Mouse (Mus musculus) liver, embryonic 14.5 days (tissue): Measurements from ENCODE around the gene Prpf6. TPM values are rescaled to one million over a fixed set of nuclear protein-coding genes. Genes with fewer than 3 reads are reported as not detected.

Experiments
- ATAC-seq: fragments of 200-750 bp; cut with Nextera tagmentation; 2 replicates; pipeline ENCODE4 v1.8.0; 2017; ENCODE audit warnings: moderate number of reproducible peaks, mild to moderate bottlenecking, moderate library complexity; ENCODE audit not compliant: insufficient read depth
- DNase-seq, 3 experiments: peaks; one replicate each; pipeline ENCODE4 v3.0.0-alpha.2; 2012 to 2013; ENCODE audit warnings: low read depth in 3 of 3, low spot score in 3 of 3
- H3K27ac ChIP-seq: fragments of 300-500 bp; sonication (generic); 2 replicates; pipeline ENCODE4 v1.5.1; 2014; ENCODE audit warnings: moderate library complexity, mild to moderate bottlenecking, control low read depth, inconsistent platforms
- H3K27me3 ChIP-seq: fragments of 300-500 bp; sonication (generic); 2 replicates; pipeline ENCODE4 v1.6.1; 2014; ENCODE audit warnings: mild to moderate bottlenecking, low read length, moderate library complexity; ENCODE audit not compliant: control insufficient read depth, insufficient read depth
- H3K36me3 ChIP-seq: fragments of 300-500 bp; sonication (generic); replicated peaks from 2 replicates; pipeline ENCODE4 v1.6.1; 2014; ENCODE audit warnings: low read depth; ENCODE audit not compliant: control insufficient read depth, insufficient read depth
- H3K4me1 ChIP-seq, 2 experiments: fragments of 200-500 bp in 1 of 2; fragments of 300-500 bp in 1 of 2; sonication (generic) in 1 of 2; replicated peaks; 2 replicates each; pipeline ENCODE4 v1.6.1; 2012 to 2014; ENCODE audit warnings: antibody characterized with exemption in 1 of 2, inconsistent platforms in 1 of 2, low read length in 1 of 2; ENCODE audit not compliant: control insufficient read depth in 2 of 2, insufficient read depth in 2 of 2
- H3K4me2 ChIP-seq: fragments of 300-500 bp; sonication (generic); 2 replicates; pipeline ENCODE4 v1.6.1; 2014; ENCODE audit warnings: low read depth, mild to moderate bottlenecking, control low read depth, moderate library complexity
- H3K4me3 ChIP-seq, 2 experiments: fragments of 200-500 bp in 1 of 2; fragments of 300-500 bp in 1 of 2; sonication (generic) in 1 of 2; 2 replicates each; pipeline ENCODE4 v1.5.1; 2012 to 2014; ENCODE audit warnings: low read depth in 2 of 2, low read length in 2 of 2, mild to moderate bottlenecking in 2 of 2, control low read depth in 1 of 2, inconsistent platforms in 1 of 2, moderate library complexity in 1 of 2; ENCODE audit not compliant: insufficient read depth in 1 of 2
- H3K9ac ChIP-seq: fragments of 300-500 bp; sonication (generic); replicated peaks from 2 replicates; pipeline ENCODE4 v1.6.1; 2014; ENCODE audit warnings: mild to moderate bottlenecking, control low read depth, moderate library complexity
- H3K9me3 ChIP-seq: fragments of 300-500 bp; sonication (generic); 2 replicates; pipeline ENCODE4 v1.6.1; 2016; ENCODE audit warnings: low read length, mixed read lengths; ENCODE audit not compliant: control insufficient read depth
- CTCF ChIP-seq: IDR thresholded peaks from 2 replicates; pipeline ENCODE4 v1.5.1; 2016; ENCODE audit warnings: antibody characterized with exemption, low read depth, control low read depth
- EP300 ChIP-seq: IDR thresholded peaks from 2 replicates; pipeline ENCODE4 v1.6.1; 2016; ENCODE audit warnings: antibody characterized with exemption, low read depth
- WGBS: fragments of 180-500 bp; shearing (Covaris S2); extraction: QIAGEN DNeasy Blood & Tissue Kit; methylation state at CpG from one replicate; pipeline ENCODE4 v1.1.7; 2014; ENCODE audit not compliant: insufficient replicate concordance; 5-methylcytosine and 5-hydroxymethylcytosine counted together
- polyA plus RNA-seq, 2 experiments: library from polyadenylated mRNA; depleted of rRNA in 1 of 2; stranded (reverse) in 1 of 2; unstranded in 1 of 2; fragments of >200 nt; fragmentation: Nextera tagmentation in 1 of 2; extraction: Ambion mirVana in 1 of 2; gene quantifications; 2 replicates each; pipeline versions ENCODE4 v1.2.1 to v1.2.3; 2012 to 2014

The Prpf6 gene
- polyA plus RNA-seq, 2 experiments = 15.7 to 22.3 TPM

DNA sequence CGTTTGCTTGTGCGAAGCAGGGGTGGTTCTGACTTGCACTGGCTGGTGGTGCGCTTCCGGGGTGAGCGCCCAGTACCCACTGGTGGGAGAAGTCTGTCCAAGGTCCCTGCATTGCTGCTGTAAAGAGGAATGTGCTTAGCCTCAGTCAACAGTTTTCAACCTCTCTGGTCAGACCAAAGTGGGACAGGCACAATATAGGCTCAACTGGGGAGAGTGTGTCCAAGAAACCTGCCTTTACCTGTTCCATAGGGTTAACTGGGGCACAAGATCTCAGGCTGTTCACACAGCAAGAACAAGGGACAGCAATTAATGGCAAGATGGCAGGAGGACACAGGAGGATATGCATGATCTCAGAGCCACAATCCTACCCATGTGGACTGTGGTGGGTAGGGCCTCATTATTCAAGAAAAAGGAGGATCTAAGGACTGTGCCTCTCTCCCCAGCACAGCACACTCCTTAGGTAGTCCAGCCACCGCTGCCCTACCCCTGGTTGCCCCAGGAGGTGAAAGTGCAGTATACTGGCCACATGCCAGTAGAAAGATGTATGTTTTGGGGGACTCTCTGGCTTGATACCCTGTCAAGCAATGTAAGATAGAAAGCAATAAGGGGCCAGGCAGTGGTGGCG is 16.6 kb upstream of the Prpf6 start:
- Histone ChIP-seq H3K9ac (no peak overlapping the region), H3K27me3 (no peaks in the 10 kb centered on the region), H3K4me3 (no peak overlapping the region), H3K4me1 (peaks cover 35 to 42% of the 10 kb centered on the region in 2 experiments), H3K9me3 (no peaks in the 10 kb centered on the region), H3K4me2 (no peak overlapping the region), H3K36me3 (no peaks in the 10 kb centered on the region; the same call in 1 of the 2 replicates), H3K27ac (no peak overlapping the region)
- DNase-seq = no peak
- WGBS = 87% methylated on average over 7 of the region's 7 CpGs
- TF ChIP-seq CTCF (no peak), EP300 (no peak)
- no peak for ATAC-seq

DNA sequence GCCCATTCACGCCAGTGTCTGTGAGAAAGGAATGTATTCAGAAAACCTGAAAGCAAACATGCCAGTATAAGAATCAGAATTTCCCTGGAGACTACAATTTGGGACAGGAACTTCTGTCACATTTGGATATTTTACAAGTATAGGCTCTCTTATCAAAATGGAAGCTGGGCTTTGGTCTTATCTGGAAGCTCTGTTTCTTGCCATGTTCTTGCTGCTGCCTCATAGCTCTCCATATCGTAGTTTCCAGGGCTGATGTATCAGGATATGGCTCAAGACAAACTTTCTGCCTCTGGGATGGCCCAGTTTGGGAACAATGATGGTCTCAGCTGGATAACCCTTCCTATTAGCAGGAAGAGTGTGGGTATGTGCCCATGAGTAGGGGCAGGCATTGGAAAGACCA is 15.1 kb upstream of the Prpf6 start:
- H3K9ac ChIP-seq = no peak overlapping the region; the same call in 1 of the 2 replicates
- 51% methylated on average over 2 of the region's 2 CpGs for WGBS
- H3K27ac ChIP-seq = peak overlapping the region; percentile 39
- H3K36me3 ChIP-seq = no peaks in the 10 kb centered on the region; the same call in 1 of the 2 replicates
- ATAC-seq = no peak
- H3K9me3 ChIP-seq = no peaks in the 10 kb centered on the region
- no peak overlapping the region for H3K4me3 ChIP-seq
- no peak for DNase-seq
- H3K4me2 ChIP-seq = peak overlapping the region; percentile 56
- peaks cover 34 to 47% of the 10 kb centered on the region in 2 experiments for H3K4me1 ChIP-seq
- no peaks in the 10 kb centered on the region for H3K27me3 ChIP-seq
- TF ChIP-seq EP300 = peak; percentile 60
- TF ChIP-seq CTCF = no peak

DNA sequence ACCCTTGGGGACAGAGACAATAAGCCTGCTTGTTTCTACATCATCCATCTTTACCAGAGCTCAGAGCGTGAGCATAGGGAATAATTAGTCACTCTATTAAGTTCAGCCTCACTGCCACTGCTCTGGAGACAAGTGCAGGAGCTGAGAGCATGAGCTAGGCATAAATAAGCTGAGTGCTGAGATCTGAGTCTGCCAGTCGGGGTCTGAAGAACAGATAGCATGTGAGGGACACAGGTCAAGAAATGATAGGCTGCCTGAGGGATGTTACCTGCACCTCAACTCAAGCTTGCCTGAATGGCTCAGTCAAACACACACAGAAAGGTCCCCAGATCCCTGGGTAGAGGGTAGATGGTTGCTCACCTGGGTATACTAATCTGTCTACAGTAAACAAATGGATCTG is 14.5 kb upstream of the Prpf6 start:
- H3K27me3 ChIP-seq = no peaks in the 10 kb centered on the region
- no peak overlapping the region for H3K4me3 ChIP-seq
- no peak for TF ChIP-seq CTCF
- TF ChIP-seq EP300 = peak; percentile 22; the same call in 1 of the 2 replicates
- H3K9me3 ChIP-seq = no peaks in the 10 kb centered on the region
- H3K36me3 ChIP-seq = no peaks in the 10 kb centered on the region; the same call in 1 of the 2 replicates
- no peak overlapping the region; the same call in 1 of the 2 replicates for H3K9ac ChIP-seq
- peaks cover 35 to 49% of the 10 kb centered on the region in 2 experiments for H3K4me1 ChIP-seq
- H3K4me2 ChIP-seq = peak overlapping the region; percentile 56
- 44% methylated on average over 2 of the region's 2 CpGs for WGBS
- DNase-seq = no peak
- no peak for ATAC-seq
- peak overlapping the region; percentile 39; the same call in 1 of the 2 replicates for H3K27ac ChIP-seq

DNA sequence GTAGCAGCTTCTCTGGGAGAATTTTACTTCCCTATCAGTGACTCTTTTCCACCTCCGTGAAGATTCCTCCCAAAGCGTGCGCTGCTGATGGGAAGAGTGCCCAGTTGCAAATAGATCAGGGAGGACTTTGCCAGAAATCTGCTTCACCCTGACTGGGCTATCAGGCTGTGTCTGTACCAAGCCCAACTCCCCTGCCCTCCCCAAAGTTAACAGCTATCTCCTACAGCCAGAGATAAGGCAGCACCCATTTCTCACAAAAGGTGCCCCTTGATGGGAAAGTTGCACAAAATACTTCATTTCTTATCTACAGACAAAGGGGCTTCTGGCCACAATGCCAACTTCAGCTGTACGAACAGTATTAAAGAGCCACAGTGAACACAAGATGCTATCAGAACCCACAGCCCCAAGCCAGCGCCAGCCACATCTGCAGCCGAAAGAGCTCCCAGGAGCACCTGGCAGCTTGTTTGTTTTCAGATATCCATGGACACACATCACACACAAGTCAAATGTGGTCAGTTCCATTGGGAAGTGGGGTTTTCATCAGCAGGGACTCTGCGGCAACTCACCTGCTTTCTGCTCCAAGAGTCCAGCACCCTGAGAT is 13.6 kb upstream of the Prpf6 start:
- DNase-seq (peak in 2 of 3 experiments; percentile 47 to 50), ATAC-seq (peak; percentile 44; the same call in 1 of the 2 replicates)
- Histone ChIP-seq H3K36me3 (no peaks in the 10 kb centered on the region; the same call in 1 of the 2 replicates), H3K9ac (peak overlapping the region; percentile 45), H3K9me3 (no peaks in the 10 kb centered on the region), H3K4me2 (peak overlapping the region; percentile 56), H3K27me3 (no peaks in the 10 kb centered on the region), H3K4me3 (peak overlapping the region in 1 of 2 experiments; percentile 10; a peak in 2 of 4 replicates), H3K4me1 (peaks cover 37 to 51% of the 10 kb centered on the region in 2 experiments), H3K27ac (peak overlapping the region; percentile 64)
- TF ChIP-seq CTCF (no peak), EP300 (peak; percentile 74)
- 30% methylated on average over 7 of the region's 7 CpGs for WGBS
